Mouse (Mus musculus): ENCODE data around the gene Cdh4.

GRCm38 (mm10) chr2:179425602-179426001 is 16.6 kb upstream of the Cdh4 start:
- TF ChIP-seq MAFK (IDR thresholded peaks at IDR 0.05; ENCODE audit: insufficient read depth, low read depth, low read length) (no peak), CHD2 (IDR thresholded peaks at IDR 0.05; ENCODE audit: low read depth, low read length) (no peak), HCFC1 (IDR thresholded peaks at IDR 0.05; ENCODE audit: borderline replicate concordance, insufficient read depth, low read length) (no peak), ZC3H11A (IDR thresholded peaks at IDR 0.05; ENCODE audit: borderline replicate concordance, low read depth, low read length) (no peak)
